Mouse (Mus musculus) adrenal gland, adult (tissue): ENCODE data around the gene Xrcc4.
"Not testable (repeated sequence)": the region's sequence is repeated elsewhere in the genome, so short reads cannot be mapped to it uniquely, and the experiment has no call there.

ENCODE experiments used
- DNase-seq, 2 experiments: peaks; one replicate each; pipeline ENCODE4 v3.0.0; 2022 to 2023; ENCODE audit warnings: low spot score in 1 of 2; ENCODE audit not compliant: inconsistent age in 2 of 2

Xrcc4 gene

DNA sequence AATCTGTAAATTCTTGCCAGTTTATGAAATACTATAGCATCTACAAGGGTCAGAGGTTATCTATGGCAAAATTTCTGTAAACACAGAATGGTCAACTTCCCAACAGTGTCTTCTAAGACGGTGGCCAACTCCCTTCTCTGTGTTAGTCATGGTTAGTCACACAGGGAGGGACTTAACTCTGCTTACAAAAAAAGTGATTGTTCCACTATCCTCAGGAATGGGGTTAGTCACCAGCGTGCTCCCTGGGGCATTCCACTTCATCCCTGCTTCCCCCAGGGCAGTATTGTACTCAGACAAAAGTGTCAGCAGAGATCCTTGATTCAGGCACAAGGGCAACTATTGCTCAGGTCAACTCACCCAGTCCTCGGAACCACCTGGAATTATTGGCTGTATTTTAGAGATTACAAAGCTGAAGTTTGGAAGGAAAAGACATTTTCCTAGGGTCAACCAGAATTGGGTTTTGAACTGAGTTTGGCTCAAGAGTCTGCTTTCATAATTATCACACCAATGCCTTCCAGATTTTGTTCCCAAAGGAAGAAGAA lies 260.9 kb downstream of the Xrcc4 start:
- DNase-seq = no peak

DNA sequence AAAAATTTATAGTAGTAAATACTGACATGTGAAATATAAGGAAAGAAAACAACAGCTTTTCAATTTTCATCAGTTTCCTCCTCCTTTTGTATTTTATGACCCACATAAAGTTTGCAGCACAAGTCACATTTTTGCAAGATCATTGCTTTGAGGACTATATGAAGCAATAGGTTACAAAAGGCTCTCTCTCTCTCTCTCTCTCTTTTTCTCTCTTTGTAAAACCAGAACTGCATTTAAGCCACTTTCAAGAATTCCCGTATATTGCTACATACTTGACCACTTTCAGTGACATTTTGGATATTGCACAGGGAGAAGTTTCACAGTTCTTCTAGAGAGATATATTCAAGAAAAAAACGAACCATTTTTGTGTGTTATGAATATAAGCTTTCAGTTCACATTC lies 261.6 kb downstream of the Xrcc4 start:
- DNase-seq = no peak

- no peak for DNase-seq
Observed at GRCm38 (mm10) chr13:89814543-89814942, 274.9 kb downstream of the Xrcc4 start.

DNA sequence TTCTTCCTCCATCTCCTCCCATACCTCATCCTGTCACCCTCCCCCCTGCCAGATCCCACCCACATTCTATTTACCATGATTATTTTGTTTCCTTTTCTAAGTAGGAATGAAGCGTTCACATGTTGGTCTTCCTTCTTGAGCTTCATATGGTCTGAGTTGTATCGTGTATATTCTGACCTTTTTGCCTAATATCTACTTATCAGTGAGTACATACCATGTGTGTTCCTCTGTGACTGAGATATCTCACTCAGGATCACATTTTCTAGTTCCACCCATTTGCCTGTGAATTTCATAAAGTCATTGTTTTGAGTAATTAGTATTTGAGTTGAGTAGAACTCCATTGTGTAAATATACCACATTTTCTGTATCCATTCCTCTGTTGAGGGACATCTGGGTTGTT lies 277.2 kb downstream of the Xrcc4 start:
- no peak for DNase-seq

DNA sequence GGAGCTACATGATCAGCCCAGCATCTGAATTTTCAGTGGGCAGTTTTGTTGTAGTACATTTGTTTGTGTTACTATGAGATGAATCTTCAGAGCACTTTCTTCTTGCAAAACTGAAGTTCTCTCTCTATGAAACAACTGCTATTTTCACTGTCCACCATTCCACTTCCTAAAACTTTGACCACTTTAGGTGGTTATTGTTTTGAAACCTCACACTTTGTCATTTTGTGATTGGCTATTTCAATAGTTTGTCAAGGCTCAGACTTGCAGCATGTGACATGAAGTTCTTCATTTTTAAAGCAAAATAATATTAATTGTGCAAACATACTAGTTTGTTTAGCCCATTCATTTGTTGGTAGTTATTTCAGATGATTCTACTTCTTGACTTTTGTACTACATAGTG lies 280.4 kb downstream of the Xrcc4 start:
- DNase-seq = no peak

DNA sequence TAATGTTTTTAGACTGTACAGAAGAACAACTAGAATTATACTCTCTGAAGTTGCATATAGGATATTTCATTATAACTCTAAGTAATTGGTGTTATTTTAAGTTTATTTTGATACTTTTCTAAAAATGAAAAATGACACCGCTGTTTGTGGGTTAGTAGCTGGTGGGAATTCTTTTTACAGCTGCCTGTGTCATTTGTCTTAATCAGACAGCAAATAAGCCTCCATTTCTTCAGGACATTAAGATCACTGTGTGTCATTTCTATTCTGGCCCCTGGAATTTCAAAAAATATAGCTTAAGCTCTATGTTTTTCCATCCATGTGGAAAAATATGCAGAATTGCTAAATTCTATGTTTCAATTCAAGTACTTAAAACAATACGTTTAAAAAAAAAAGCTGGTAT lies 287.5 kb downstream of the Xrcc4 start:
- DNase-seq = no peak

GRCm38 (mm10) chr13:89797721-89798120 lies 291.7 kb downstream of the Xrcc4 start:
- no peak for DNase-seq

DNA sequence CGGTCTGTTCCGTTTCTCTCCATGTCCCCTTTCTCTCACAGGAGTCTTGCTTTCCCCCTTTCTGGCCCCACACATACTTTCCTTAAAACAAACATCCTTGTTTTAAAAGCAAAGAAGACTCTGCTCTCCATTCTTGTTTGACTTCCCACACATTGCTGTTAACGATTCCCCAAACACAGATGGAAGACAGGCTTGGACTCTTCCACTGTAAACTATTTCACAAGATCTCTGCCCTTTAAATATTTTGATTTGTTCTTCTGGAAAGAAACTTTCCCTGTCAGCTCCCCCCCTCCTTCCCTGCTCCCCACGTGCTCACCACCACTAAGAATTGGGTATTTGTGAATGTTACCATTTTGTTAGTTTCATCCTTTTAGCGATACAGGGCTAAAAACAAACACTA lies 297.9 kb downstream of the Xrcc4 start:
- DNase-seq = no peak

DNA sequence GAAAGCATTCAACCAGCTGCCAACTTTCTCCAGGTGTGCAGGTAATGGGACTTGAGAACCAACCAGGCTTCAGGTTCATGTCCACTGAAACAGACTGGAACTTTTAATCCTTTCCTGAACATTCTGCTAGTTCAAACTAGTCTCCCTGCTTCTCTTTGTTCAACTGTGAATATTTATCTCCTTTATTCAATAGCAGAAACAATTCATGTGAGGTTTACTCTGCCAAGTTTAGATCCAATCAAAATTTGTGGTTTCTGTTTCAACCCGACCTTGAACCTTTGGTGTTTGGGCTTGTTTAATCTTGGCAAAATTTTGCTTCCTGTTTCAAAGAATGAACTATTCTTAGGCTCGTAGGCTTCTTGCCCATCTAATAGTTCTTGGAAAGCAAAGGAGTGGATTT lies 306.5 kb downstream of the Xrcc4 start:
- DNase-seq = no peak

DNA sequence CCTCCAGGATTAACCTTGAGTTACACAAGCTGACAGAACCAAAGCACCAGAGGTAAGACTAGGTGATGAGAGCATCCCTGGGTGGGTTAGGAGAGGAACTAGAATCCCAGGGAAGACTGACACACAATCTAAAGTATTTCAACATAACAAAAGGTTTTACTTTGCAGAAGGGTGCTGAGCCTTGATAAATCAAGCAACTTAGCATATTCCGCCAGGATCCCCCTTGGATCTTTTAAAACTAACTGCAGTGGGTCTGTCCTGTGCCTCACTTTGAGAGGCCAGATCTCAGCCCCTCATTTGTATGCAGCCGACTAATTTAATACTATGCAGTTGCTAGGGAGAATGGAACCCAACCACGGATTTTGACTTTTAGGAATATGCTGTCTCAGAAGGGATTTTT lies 309.1 kb downstream of the Xrcc4 start:
- DNase-seq = no peak

- peak; percentile 12 to 85 for DNase-seq
Observed at GRCm38 (mm10) chr13:89779208-89779911, 310.0 kb downstream of the Xrcc4 start.

GRCm38 (mm10) chr13:89777764-89778163 lies 311.6 kb downstream of the Xrcc4 start:
- peak in 1 of 2 experiments; percentile 26 for DNase-seq

GRCm38 (mm10) chr13:89777146-89777545 lies 312.3 kb downstream of the Xrcc4 start:
- DNase-seq = peak in 1 of 2 experiments; percentile 74

- DNase-seq = no peak
Observed at GRCm38 (mm10) chr13:89766551-89766950, 322.9 kb downstream of the Xrcc4 start.

DNA sequence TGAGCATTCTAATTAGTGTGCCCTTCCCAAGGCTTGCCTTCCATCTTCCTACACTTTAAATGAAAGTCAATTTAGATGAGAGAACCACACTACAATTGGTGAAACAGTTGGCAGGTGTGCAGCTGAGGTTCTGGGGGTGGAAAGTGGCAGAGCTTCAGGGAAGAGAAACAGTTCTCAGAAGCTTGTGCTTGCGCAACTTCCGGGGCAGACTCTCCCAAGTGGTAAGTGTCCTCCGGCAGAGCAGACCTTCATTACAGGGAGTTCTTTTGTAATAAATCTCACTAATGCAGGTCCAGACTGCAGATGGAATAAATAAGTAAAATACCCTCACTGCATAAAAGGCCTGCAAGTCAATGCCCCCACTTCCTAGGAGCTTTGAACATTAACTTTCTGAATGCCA lies 323.4 kb downstream of the Xrcc4 start:
- peak in 1 of 2 experiments; percentile 28 for DNase-seq

- no peak for DNase-seq
Observed at GRCm38 (mm10) chr13:89762339-89762738, 327.1 kb downstream of the Xrcc4 start.

- no peak for DNase-seq
Observed at GRCm38 (mm10) chr13:89756347-89756746, 333.1 kb downstream of the Xrcc4 start.

DNA sequence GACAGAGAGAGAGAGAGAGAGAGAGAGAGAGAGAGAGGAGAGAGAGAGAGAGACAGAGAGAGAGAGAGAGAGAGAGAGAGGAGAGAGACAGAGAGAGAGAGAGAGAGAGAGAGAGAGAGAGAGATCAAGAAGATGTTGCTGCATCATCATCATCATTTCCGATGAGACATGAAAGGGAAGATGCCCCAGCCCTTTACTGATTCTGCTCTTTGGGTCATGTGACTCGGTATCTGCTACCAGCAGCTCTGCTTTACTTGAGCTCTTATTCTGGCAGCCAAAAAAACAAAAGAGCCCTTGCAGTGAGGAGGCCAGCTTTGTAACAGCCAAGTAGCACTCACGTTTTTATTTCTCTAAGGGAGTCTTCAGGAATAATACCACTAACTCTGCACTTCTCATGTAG lies 338.8 kb downstream of the Xrcc4 start:
- DNase-seq = not testable (repeated sequence)

DNA sequence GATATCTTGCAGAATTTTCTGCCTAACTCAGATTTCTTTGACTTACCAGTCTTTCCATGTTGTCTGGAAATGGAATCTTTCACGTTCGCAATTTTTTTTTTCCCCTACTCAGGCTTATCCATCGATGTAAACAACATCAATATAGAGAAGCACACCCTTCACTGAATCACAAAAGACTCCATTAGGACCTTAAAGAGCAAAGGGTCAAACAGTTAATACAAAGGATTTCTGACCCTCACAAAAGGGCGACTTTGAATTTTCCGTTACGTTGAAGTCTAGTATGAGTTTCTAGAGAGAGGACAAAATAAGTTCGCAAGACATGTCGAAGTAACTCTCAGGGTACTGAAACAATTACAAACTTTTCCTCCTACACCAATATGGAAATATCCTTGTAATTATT lies 346.2 kb downstream of the Xrcc4 start:
- no peak for DNase-seq

DNA sequence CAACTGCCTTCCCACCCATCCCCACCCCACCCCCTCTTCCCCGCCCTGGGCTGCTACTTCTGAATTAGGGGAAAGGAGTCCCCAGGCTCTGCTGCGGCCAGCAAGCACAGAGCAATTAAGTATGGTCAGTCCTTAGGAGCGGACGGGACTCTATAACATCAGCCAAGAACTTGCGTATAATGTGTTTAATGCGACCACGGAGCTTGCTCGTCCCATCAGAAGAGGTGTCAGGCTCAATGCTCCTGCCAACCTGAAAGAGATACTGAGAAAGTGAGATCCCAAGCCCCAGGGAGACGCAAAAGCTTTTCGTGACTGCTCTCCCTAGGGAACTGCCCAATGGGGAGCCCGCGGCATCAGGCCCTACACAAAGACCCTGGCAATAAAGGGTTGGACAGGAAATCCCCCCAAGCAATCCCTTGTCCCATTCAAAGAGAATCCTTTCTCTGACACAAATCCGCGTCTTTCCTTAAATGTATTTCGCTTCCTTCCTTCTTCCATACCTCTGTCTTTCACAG lies 346.7 kb downstream of the Xrcc4 start:
- no peak for DNase-seq

- peak; percentile 7 to 60 for DNase-seq
Observed at GRCm38 (mm10) chr13:89741766-89742685, 347.4 kb downstream of the Xrcc4 start, which contains the start of gene Vcan. Vcan (minus strand) TSS chr13:89742509.

DNA sequence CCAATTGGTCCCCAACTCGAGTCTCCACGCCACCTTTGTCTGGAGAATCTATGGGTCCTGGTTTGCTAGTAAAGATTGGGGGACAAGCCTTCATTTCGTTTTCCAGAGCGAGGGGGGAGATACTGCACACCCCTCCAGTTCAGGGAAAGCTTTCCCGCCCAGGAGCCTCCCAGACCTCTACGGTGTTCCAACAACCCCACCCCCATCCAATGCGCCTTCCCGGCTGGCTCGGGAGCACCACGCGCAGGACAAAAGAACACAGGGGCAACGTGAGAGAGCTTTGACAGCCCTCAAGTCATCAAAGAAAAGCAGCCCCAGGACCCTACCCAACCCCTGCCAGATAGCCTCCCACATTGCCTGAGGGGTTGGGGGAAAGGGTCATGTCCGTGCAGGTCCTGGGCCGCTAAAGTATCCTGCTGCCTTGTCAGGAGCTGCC lies 348.3 kb downstream of the Xrcc4 start:
- peak in 1 of 2 experiments; percentile 8 for DNase-seq
